Mouse (Mus musculus) heart, adult 2 months (tissue): ENCODE measurements at regions not wholly inside any gene's neighbourhood (a gene's known extent, or its start where the extent isn't known, plus 50 kb on each side); places are given as distances from the start of the nearest gene placed in this dataset.

Experiments used
- CTCF ChIP-seq: fragments of 200-600 bp; IDR thresholded peaks from 2 replicates; pipeline ENCODE4 v1.8.1; 2022; ENCODE audit warnings: antibody characterized with exemption, mild to moderate bottlenecking, moderate library complexity
- EP300 ChIP-seq: fragments of 200-500 bp; IDR thresholded peaks from 2 replicates; pipeline ENCODE4 v1.6.1; 2011; ENCODE audit warnings: low read depth, low read length, control low read depth; ENCODE audit not compliant: insufficient read depth
- POLR2A ChIP-seq: fragments of 200-500 bp; IDR thresholded peaks from 2 replicates; pipeline ENCODE4 v1.6.1; 2011; ENCODE audit warnings: mild to moderate bottlenecking, low read depth, low read length, control low read depth; ENCODE audit not compliant: insufficient read depth

- TF ChIP-seq CTCF (no peak), POLR2A (no peak), EP300 (no peak)
These were observed 98.0 kb downstream of the Evx1 start for GRCm38 (mm10) chr6:52411302-52411701.
